Comparison of ENCODE assay signal across 13 mouse cellular contexts in the genomic region with DNA sequence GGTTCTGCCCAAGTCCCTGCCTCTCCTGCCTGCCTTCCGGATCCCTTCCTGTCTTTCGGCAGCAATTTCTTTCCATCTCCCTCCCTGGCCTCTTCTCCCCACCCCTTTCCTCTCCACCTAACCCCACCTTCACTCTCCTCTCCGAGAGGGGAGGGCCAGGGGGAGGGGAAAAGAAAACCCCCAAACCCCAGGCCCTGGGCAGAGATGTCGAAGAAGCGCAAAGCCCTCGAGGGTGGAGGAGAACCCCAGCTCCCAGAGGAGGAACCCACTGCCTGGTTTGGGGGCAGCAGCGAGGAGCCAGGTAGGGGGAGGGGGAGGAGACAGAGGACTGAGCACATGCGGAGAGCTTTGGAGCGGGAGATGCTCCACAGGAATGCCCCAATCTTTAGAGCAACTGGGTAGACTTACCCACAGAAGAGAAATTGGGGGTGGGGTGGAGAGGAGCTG. TPM values are rescaled to one million over a fixed set of nuclear protein-coding genes. Genes with fewer than 3 reads are reported as not detected.
DNase-seq lines count a peak whose midpoint lies in the region; ATAC-seq lines count a peak whose summit lies in the region.
"Had no signal": no experiment of that assay in that cellular context is flagged by ENCODE, and none has a peak within 500 bp of the region (broad histone marks: within the 10 kb centered on the region; RNA-seq: fewer than 3 reads in every experiment).

No protein-coding gene starts in this region.

- no peak for DNase-seq in hindbrain, embryonic 11.5 days (ENCODE audit: low spot score)
- peak; percentile 43 to 52 for DNase-seq in right cerebral cortex, adult 2 months (ENCODE audit: low spot score in 2 of 2)
- no peak for DNase-seq in right cerebral cortex, postnatal 14 days
- no peak for DNase-seq in lung, postnatal 4 days
- DNase-seq in spleen, postnatal 4 days (ENCODE audit: low spot score in 2 of 2) = no peak
- DNase-seq: heart, adult 11 months; thymus, adult 18-20 months had no signal

- H3K9me3 ChIP-seq in hindbrain, embryonic 16.5 days (ENCODE audit: control insufficient read depth, low read length) = no peaks in the 10 kb centered on the region
- no peaks in the 10 kb centered on the region for H3K9me3 ChIP-seq in hindbrain, embryonic 11.5 days (ENCODE audit: control insufficient read depth, low read length)
- no peaks in the 10 kb centered on the region for H3K9me3 ChIP-seq in embryonic facial prominence, embryonic 13.5 days
- H3K9me3 ChIP-seq: forebrain, embryonic 12.5 days had no signal

- H3K4me2 ChIP-seq in hindbrain, embryonic 16.5 days (ENCODE audit: low read length) = peak overlapping the region; percentile 5; the same call in 1 of the 2 replicates
- H3K4me2 ChIP-seq in hindbrain, embryonic 11.5 days (replicated peaks; ENCODE audit: low read depth, low read length) = no peak overlapping the region
- peak overlapping the region; percentile 98 for H3K4me2 ChIP-seq in embryonic facial prominence, embryonic 13.5 days

- peaks cover 23% of the 10 kb centered on the region for H3K4me1 ChIP-seq in hindbrain, embryonic 16.5 days (ENCODE audit: control insufficient read depth, insufficient read depth, low read depth, low read length)
- peaks cover 6% of the 10 kb centered on the region for H3K4me1 ChIP-seq in hindbrain, embryonic 11.5 days (replicated peaks; ENCODE audit: control insufficient read depth, insufficient read depth, low read length)
- peaks cover 22% of the 10 kb centered on the region for H3K4me1 ChIP-seq in embryonic facial prominence, embryonic 13.5 days

- no peak for ATAC-seq in hindbrain, embryonic 16.5 days
- ATAC-seq in hindbrain, embryonic 11.5 days (ENCODE audit: low FRiP score) = no peak
- no peak for ATAC-seq in embryonic facial prominence, embryonic 13.5 days (ENCODE audit: insufficient number of reproducible peaks, insufficient read depth, low FRiP score, low TSS enrichment, low read depth)
- ATAC-seq: activated CD4-positive, CD25-positive, alpha-beta regulatory T cell, adult 4 months; intestine, postnatal 0 days had no signal

- H3K27ac ChIP-seq in hindbrain, embryonic 16.5 days (ENCODE audit: low read depth, low read length) = no peak overlapping the region
- H3K27ac ChIP-seq in hindbrain, embryonic 11.5 days (ENCODE audit: low read depth, low read length) = no peak overlapping the region
- H3K27ac ChIP-seq in embryonic facial prominence, embryonic 13.5 days = no peak overlapping the region
- H3K27ac ChIP-seq: forebrain, embryonic 12.5 days had no signal

- no peaks in the 10 kb centered on the region for H3K36me3 ChIP-seq in hindbrain, embryonic 16.5 days (ENCODE audit: control insufficient read depth, insufficient read depth, low read length)
- no peaks in the 10 kb centered on the region for H3K36me3 ChIP-seq in hindbrain, embryonic 11.5 days (ENCODE audit: control insufficient read depth, insufficient read depth, low read length)
- H3K36me3 ChIP-seq in embryonic facial prominence, embryonic 13.5 days = no peaks in the 10 kb centered on the region
- H3K36me3 ChIP-seq: forebrain, embryonic 12.5 days had no signal

- WGBS in hindbrain, embryonic 16.5 days = 11% methylated on average over 8 of the region's 9 CpGs
- 16% methylated on average over 9 of the region's 9 CpGs for WGBS in hindbrain, embryonic 11.5 days
- 9% methylated on average over 8 of the region's 9 CpGs for WGBS in embryonic facial prominence, embryonic 13.5 days

- H3K27me3 ChIP-seq in hindbrain, embryonic 16.5 days (replicated peaks; ENCODE audit: control insufficient read depth, insufficient read depth, low read length) = peaks cover 11% of the 10 kb centered on the region
- peaks cover 26% of the 10 kb centered on the region for H3K27me3 ChIP-seq in hindbrain, embryonic 11.5 days (ENCODE audit: control insufficient read depth, insufficient read depth, low read length)
- peaks cover 61% of the 10 kb centered on the region for H3K27me3 ChIP-seq in embryonic facial prominence, embryonic 13.5 days

- H3K4me3 ChIP-seq in hindbrain, embryonic 16.5 days (ENCODE audit: low read length) = no peak overlapping the region; the same call in 1 of the 2 replicates
- H3K4me3 ChIP-seq in hindbrain, embryonic 11.5 days (ENCODE audit: low read depth, low read length) = no peak overlapping the region
- peak overlapping the region; percentile 55 for H3K4me3 ChIP-seq in embryonic facial prominence, embryonic 13.5 days
- H3K4me3 ChIP-seq: forebrain, embryonic 12.5 days had no signal

- H3K9ac ChIP-seq in hindbrain, embryonic 16.5 days (ENCODE audit: low read depth, low read length) = no peak overlapping the region
- H3K9ac ChIP-seq in hindbrain, embryonic 11.5 days (ENCODE audit: low read depth, low read length) = no peak overlapping the region
- H3K9ac ChIP-seq in embryonic facial prominence, embryonic 13.5 days = no peak overlapping the region; the same call in 1 of the 2 replicates
- H3K9ac ChIP-seq: forebrain, embryonic 12.5 days had no signal

RNA-seq across cellular contexts. Expression of a gene that starts 1.7 kb away (rescaled TPM):
- 10.7 and 11.3 TPM in 2 replicates for polyA plus RNA-seq in hindbrain, embryonic 16.5 days (2015; fragmentation: Nextera tagmentation; extraction: Ambion mirVana)
- polyA plus RNA-seq in hindbrain, embryonic 11.5 days (2014; fragmentation: Nextera tagmentation; extraction: Ambion mirVana) = 5.7 and 7.6 TPM in 2 replicates
- 6.2 and 6.3 TPM in 2 replicates for polyA plus RNA-seq in embryonic facial prominence, embryonic 13.5 days (2015; fragmentation: Nextera tagmentation; extraction: Ambion mirVana)
- polyA plus RNA-seq: activated CD4-positive, CD25-positive, alpha-beta regulatory T cell, adult 4 months had no signal

RNA-seq across cellular contexts. Expression of a gene that starts 39.9 kb away (rescaled TPM):
- 0.14 TPM in 1 of 2 replicates, not detected in the other for polyA plus RNA-seq in hindbrain, embryonic 16.5 days (2015; fragmentation: Nextera tagmentation; extraction: Ambion mirVana)
- not detected in 2 replicates for polyA plus RNA-seq in hindbrain, embryonic 11.5 days (2014; fragmentation: Nextera tagmentation; extraction: Ambion mirVana)
- 0.43 TPM in 1 of 2 replicates, not detected in the other for polyA plus RNA-seq in embryonic facial prominence, embryonic 13.5 days (2015; fragmentation: Nextera tagmentation; extraction: Ambion mirVana)
- polyA plus RNA-seq: forebrain, embryonic 12.5 days; intestine, postnatal 0 days; lung, embryonic 16.5 days had no signal

Comparison
In these comparisons a context has a peak if more than half of its experiments do, and no peak if none do; other contexts are left out.
1. DNase-seq: peak in right cerebral cortex, adult 2 months (2 of 2); none in hindbrain, embryonic 11.5 days (single experiment), right cerebral cortex, postnatal 14 days (single experiment), lung, postnatal 4 days (0 of 2) and spleen, postnatal 4 days (0 of 2).